Mouse (Mus musculus) lung, embryonic 15.5 days (tissue): Measurements from ENCODE around the gene Gpc4. TPM values are rescaled to one million over a fixed set of nuclear protein-coding genes. Genes with fewer than 3 reads are reported as not detected.

Experiments used
- ATAC-seq: fragments of 200-750 bp; cut with Nextera tagmentation; 2 replicates; pipeline ENCODE4 v1.8.0; 2017; ENCODE audit warnings: moderate number of reproducible peaks, borderline replicate concordance; ENCODE audit not compliant: low FRiP score, low TSS enrichment; ENCODE audit errors: extremely low read depth
- H3K27ac ChIP-seq: fragments of 300-500 bp; sonication (generic); 2 replicates; pipeline ENCODE4 v1.5.1; 2015; ENCODE audit warnings: moderate library complexity, mild to moderate bottlenecking, inconsistent platforms
- H3K27me3 ChIP-seq: fragments of 300-500 bp; sonication (generic); 2 replicates; pipeline ENCODE4 v1.6.1; 2015; ENCODE audit warnings: inconsistent platforms
- H3K36me3 ChIP-seq: fragments of 300-500 bp; sonication (generic); 2 replicates; pipeline ENCODE4 v1.6.1; 2015; ENCODE audit warnings: inconsistent platforms
- H3K4me1 ChIP-seq: fragments of 300-500 bp; sonication (generic); 2 replicates; pipeline ENCODE4 v1.6.1; 2015; ENCODE audit warnings: inconsistent platforms
- H3K4me2 ChIP-seq: fragments of 300-500 bp; sonication (generic); 2 replicates; pipeline ENCODE4 v1.6.1; 2015; ENCODE audit warnings: inconsistent platforms, mild to moderate bottlenecking, moderate library complexity
- H3K4me3 ChIP-seq: fragments of 300-500 bp; sonication (generic); 2 replicates; pipeline ENCODE4 v1.5.1; 2015; ENCODE audit warnings: mild to moderate bottlenecking, inconsistent platforms
- H3K9ac ChIP-seq: fragments of 300-500 bp; sonication (generic); 2 replicates; pipeline ENCODE4 v1.6.1; 2015; ENCODE audit warnings: inconsistent platforms
- H3K9me3 ChIP-seq: fragments of 300-500 bp; sonication (generic); 2 replicates; pipeline ENCODE4 v1.6.1; 2016; ENCODE audit warnings: inconsistent platforms
- WGBS: fragments of 180-500 bp; shearing (Covaris S2); methylation state at CpG from one replicate; pipeline ENCODE4 v1.1.7; 2015; 5-methylcytosine and 5-hydroxymethylcytosine counted together
- polyA plus RNA-seq: library from polyadenylated mRNA; unstranded; fragments of >200 nt; fragmentation: Nextera tagmentation; extraction: Ambion mirVana; gene quantifications from 2 replicates; pipeline ENCODE4 v1.2.1, GENCODE M21; 2015

The Gpc4 gene
- polyA plus RNA-seq, 1 experiment from 2014 or later, result 40.2 TPM

- WGBS, result 48% methylated on average over 7 of the region's 7 CpGs
- Histone ChIP-seq H3K4me1 (no peaks in the 10 kb centered on the region), H3K27ac (no peak overlapping the region), H3K27me3 (no peaks in the 10 kb centered on the region), H3K4me2 (no peak overlapping the region), H3K4me3 (no peak overlapping the region), H3K9ac (no peak overlapping the region), H3K9me3 (no peaks in the 10 kb centered on the region), H3K36me3 (no peaks in the 10 kb centered on the region)
- ATAC-seq, result no peak
Measured at GRCm38 (mm10) chrX:52087726-52088348, 77.2 kb downstream of the Gpc4 start.

GRCm38 (mm10) chrX:52086885-52087573 is 78.0 kb downstream of the Gpc4 start:
- Histone ChIP-seq H3K27me3 (no peaks in the 10 kb centered on the region), H3K4me2 (no peak overlapping the region), H3K36me3 (no peaks in the 10 kb centered on the region), H3K9me3 (no peaks in the 10 kb centered on the region), H3K4me3 (no peak overlapping the region), H3K4me1 (no peaks in the 10 kb centered on the region), H3K9ac (no peak overlapping the region), H3K27ac (no peak overlapping the region)
- 78% methylated on average over 8 of the region's 8 CpGs for WGBS
- no peak for ATAC-seq

GRCm38 (mm10) chrX:52083557-52083956 is 81.5 kb downstream of the Gpc4 start:
- Histone ChIP-seq H3K4me3 (no peak overlapping the region), H3K36me3 (no peaks in the 10 kb centered on the region), H3K4me1 (no peaks in the 10 kb centered on the region), H3K9me3 (no peaks in the 10 kb centered on the region), H3K27me3 (no peaks in the 10 kb centered on the region), H3K27ac (no peak overlapping the region), H3K9ac (no peak overlapping the region), H3K4me2 (no peak overlapping the region)
- WGBS, result 76% methylated on average over 3 of the region's 3 CpGs
- ATAC-seq, result no peak

GRCm38 (mm10) chrX:52072410-52072809 is 92.6 kb downstream of the Gpc4 start:
- no peak overlapping the region for H3K4me2 ChIP-seq
- no peaks in the 10 kb centered on the region for H3K27me3 ChIP-seq
- 61% methylated on average over 2 of the region's 2 CpGs for WGBS
- no peak overlapping the region for H3K4me3 ChIP-seq
- no peak for ATAC-seq
- no peaks in the 10 kb centered on the region for H3K4me1 ChIP-seq
- no peak overlapping the region for H3K27ac ChIP-seq
- no peaks in the 10 kb centered on the region for H3K9me3 ChIP-seq
- no peak overlapping the region for H3K9ac ChIP-seq
- no peaks in the 10 kb centered on the region for H3K36me3 ChIP-seq

- no peaks in the 10 kb centered on the region for H3K4me1 ChIP-seq
- no peak overlapping the region for H3K4me2 ChIP-seq
- WGBS, result 44% methylated on average over 13 of the region's 13 CpGs
- ATAC-seq, result no peak
- no peaks in the 10 kb centered on the region for H3K9me3 ChIP-seq
- H3K9ac ChIP-seq, result no peak overlapping the region
- H3K27me3 ChIP-seq, result no peaks in the 10 kb centered on the region
- H3K27ac ChIP-seq, result no peak overlapping the region
- no peak overlapping the region for H3K4me3 ChIP-seq
- no peaks in the 10 kb centered on the region for H3K36me3 ChIP-seq
Measured at GRCm38 (mm10) chrX:52053416-52053815, 111.6 kb downstream of the Gpc4 start.

- Histone ChIP-seq H3K9ac (no peak overlapping the region), H3K4me2 (no peak overlapping the region), H3K27me3 (no peaks in the 10 kb centered on the region), H3K27ac (no peak overlapping the region), H3K4me1 (no peaks in the 10 kb centered on the region), H3K36me3 (no peaks in the 10 kb centered on the region), H3K4me3 (no peak overlapping the region), H3K9me3 (no peaks in the 10 kb centered on the region)
- 36% methylated on average over 5 of the region's 5 CpGs for WGBS
- no peak for ATAC-seq
Measured at GRCm38 (mm10) chrX:52052011-52052410, 113.0 kb downstream of the Gpc4 start.

GRCm38 (mm10) chrX:52050941-52051340 is 114.1 kb downstream of the Gpc4 start:
- H3K9ac ChIP-seq, result no peak overlapping the region

GRCm38 (mm10) chrX:52039875-52040274 is 125.2 kb downstream of the Gpc4 start:
- WGBS, result 57% methylated on average over 1 of the region's 1 CpGs
- ATAC-seq, result no peak
- Histone ChIP-seq H3K27ac (no peak overlapping the region), H3K9me3 (no peaks in the 10 kb centered on the region), H3K4me1 (no peaks in the 10 kb centered on the region), H3K27me3 (no peaks in the 10 kb centered on the region), H3K4me2 (no peak overlapping the region), H3K4me3 (no peak overlapping the region), H3K9ac (no peak overlapping the region), H3K36me3 (no peaks in the 10 kb centered on the region)

More at GRCm38 (mm10) chrX:52050941-52051340, 114.1 kb downstream of the Gpc4 start:
- Histone ChIP-seq H3K4me1 (no peaks in the 10 kb centered on the region), H3K36me3 (no peaks in the 10 kb centered on the region), H3K27ac (no peak overlapping the region), H3K9me3 (no peaks in the 10 kb centered on the region), H3K4me3 (no peak overlapping the region), H3K27me3 (no peaks in the 10 kb centered on the region), H3K4me2 (no peak overlapping the region)
- no peak for ATAC-seq
- WGBS, result 38% methylated on average over 4 of the region's 4 CpGs

GRCm38 (mm10) chrX:52030146-52030545 is 134.9 kb downstream of the Gpc4 start:
- Histone ChIP-seq H3K4me1 (no peaks in the 10 kb centered on the region), H3K27ac (no peak overlapping the region), H3K36me3 (no peaks in the 10 kb centered on the region), H3K9me3 (no peaks in the 10 kb centered on the region), H3K27me3 (no peaks in the 10 kb centered on the region), H3K4me3 (no peak overlapping the region), H3K4me2 (no peak overlapping the region), H3K9ac (no peak overlapping the region)
- 62% methylated on average over 7 of the region's 7 CpGs for WGBS
- no peak for ATAC-seq

- no peaks in the 10 kb centered on the region for H3K9me3 ChIP-seq
- H3K4me3 ChIP-seq, result no peak overlapping the region
- no peaks in the 10 kb centered on the region for H3K36me3 ChIP-seq
- H3K9ac ChIP-seq, result no peak overlapping the region
- no peaks in the 10 kb centered on the region for H3K27me3 ChIP-seq
- 64% methylated on average over 9 of the region's 9 CpGs for WGBS
- H3K27ac ChIP-seq, result no peak overlapping the region
- ATAC-seq, result no peak
- H3K4me1 ChIP-seq, result no peaks in the 10 kb centered on the region
- H3K4me2 ChIP-seq, result no peak overlapping the region
Measured at GRCm38 (mm10) chrX:52017660-52018059, 147.4 kb downstream of the Gpc4 start.
